Mouse (Mus musculus): Measurements from ENCODE around the gene Slc26a9.

DNA sequence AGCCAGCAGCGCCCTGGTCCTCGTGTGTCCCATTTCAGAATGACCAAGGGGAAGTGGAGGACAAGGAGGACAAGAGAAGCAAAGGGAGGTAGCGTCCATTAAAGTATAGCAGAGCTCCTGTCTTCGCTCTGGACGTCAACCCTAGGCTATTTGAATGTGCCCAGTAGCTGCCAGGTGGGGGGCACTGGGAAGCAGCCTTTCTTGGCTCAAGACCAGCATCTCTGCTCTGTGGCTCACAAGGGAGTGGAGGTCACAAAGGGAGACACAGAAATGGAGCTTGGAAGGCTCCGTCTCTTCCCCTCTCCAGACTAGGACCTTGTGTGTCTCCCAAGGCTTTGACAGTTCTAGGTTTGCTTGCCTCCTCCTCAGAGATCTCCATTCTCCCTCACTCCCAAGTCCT is 73.1 kb downstream of the Slc26a9 start:
- TF ChIP-seq POLR2A (IDR thresholded peaks at IDR 0.05; ENCODE audit: borderline replicate concordance, low read depth, low read length) (no peak), CTCF (IDR thresholded peaks at IDR 0.05; ENCODE audit: low read depth, low read length) (no peak)

Measured in bone marrow macrophage, adult 2 months (primary cell).